Mouse (Mus musculus): ENCODE data around the gene Acap1. TPM values are rescaled to one million over a fixed set of nuclear protein-coding genes. Genes with fewer than 3 reads are reported as not detected.
A peak's percentile ranks its signal among the peaks of the same experiment; 100 is the strongest.

Acap1 gene
- polyA plus RNA-seq, 1 experiment from 2014 or later: 0.33 TPM

GRCm38 (mm10) chr11:69837604-69837951 lies 57.8 kb downstream of the Acap1 start, which contains the start of gene Nlgn2:
Gene Nlgn2, minus strand, starts transcription at chr11:69837784.
- ATAC-seq (replicated peaks; ENCODE audit: low FRiP score, low read depth) (peak; percentile 56; the same call in 1 of the 2 replicates), DNase-seq (ENCODE audit: low spot score) (no peak)
- H3K9ac ChIP-seq (ENCODE audit: low read depth, low read length): peak within 1 kb of the TSS; percentile 75
- peak within 1 kb of the TSS; percentile 93 for H3K27ac ChIP-seq
- H3K27me3 ChIP-seq (ENCODE audit: insufficient read depth, low read length): no peaks in the 10 kb centered on the region
- peak within 1 kb of the TSS; percentile 97 for H3K4me2 ChIP-seq (ENCODE audit: low read length)
- H3K9me3 ChIP-seq (replicated peaks; ENCODE audit: low read length): no peaks in the 10 kb centered on the region
- peak within 1 kb of the TSS; percentile 59 for H3K4me3 ChIP-seq (replicated peaks; ENCODE audit: low read depth, low read length)
- no peaks in the 10 kb centered on the region for H3K36me3 ChIP-seq (ENCODE audit: insufficient read depth, low read length)
- TF ChIP-seq CTCF (IDR thresholded peaks at IDR 0.05; ENCODE audit: low read depth): peak; percentile 25; the same call in 1 of the 2 replicates
- H3K4me1 ChIP-seq (replicated peaks; ENCODE audit: insufficient read depth, low read length): peaks cover 27% of the 10 kb centered on the region
- under 1% methylated on average over 32 of the region's 32 CpGs for WGBS

- peak overlapping the region; percentile 59 for H3K4me3 ChIP-seq (replicated peaks; ENCODE audit: low read depth, low read length)
- no peaks in the 10 kb centered on the region for H3K27me3 ChIP-seq (ENCODE audit: insufficient read depth, low read length)
- peak overlapping the region; percentile 97 for H3K4me2 ChIP-seq (ENCODE audit: low read length)
- peak; percentile 50 for DNase-seq (ENCODE audit: low spot score)
- no peak for TF ChIP-seq CTCF (IDR thresholded peaks at IDR 0.05; ENCODE audit: low read depth)
- peaks cover 27% of the 10 kb centered on the region for H3K4me1 ChIP-seq (replicated peaks; ENCODE audit: insufficient read depth, low read length)
- H3K9me3 ChIP-seq (replicated peaks; ENCODE audit: low read length): no peaks in the 10 kb centered on the region
- WGBS: under 1% methylated on average over 49 of the region's 52 CpGs
- no peaks in the 10 kb centered on the region for H3K36me3 ChIP-seq (ENCODE audit: insufficient read depth, low read length)
- no peak for ATAC-seq (replicated peaks; ENCODE audit: low FRiP score, low read depth)
- peak overlapping the region; percentile 75 for H3K9ac ChIP-seq (ENCODE audit: low read depth, low read length)
- peak overlapping the region; percentile 93 for H3K27ac ChIP-seq
These were observed 58.4 kb downstream of the Acap1 start for GRCm38 (mm10) chr11:69836703-69837576.

GRCm38 (mm10) chr11:69835966-69836335 lies 59.4 kb downstream of the Acap1 start:
- H3K4me1 ChIP-seq (replicated peaks; ENCODE audit: insufficient read depth, low read length): peaks cover 27% of the 10 kb centered on the region
- no peaks in the 10 kb centered on the region for H3K9me3 ChIP-seq (replicated peaks; ENCODE audit: low read length)
- H3K36me3 ChIP-seq (ENCODE audit: insufficient read depth, low read length): no peaks in the 10 kb centered on the region
- ATAC-seq (replicated peaks; ENCODE audit: low FRiP score, low read depth) (no peak), DNase-seq (ENCODE audit: low spot score) (no peak)
- H3K4me2 ChIP-seq (ENCODE audit: low read length): peak overlapping the region; percentile 97
- peak overlapping the region; percentile 59; the same call in 1 of the 2 replicates for H3K4me3 ChIP-seq (replicated peaks; ENCODE audit: low read depth, low read length)
- no peak overlapping the region for H3K9ac ChIP-seq (ENCODE audit: low read depth, low read length)
- 18% methylated on average over 4 of the region's 4 CpGs for WGBS
- H3K27ac ChIP-seq: no peak overlapping the region
- no peaks in the 10 kb centered on the region for H3K27me3 ChIP-seq (ENCODE audit: insufficient read depth, low read length)
- no peak for TF ChIP-seq CTCF (IDR thresholded peaks at IDR 0.05; ENCODE audit: low read depth)

- peak overlapping the region; percentile 97; the same call in 1 of the 2 replicates for H3K4me2 ChIP-seq (ENCODE audit: low read length)
- H3K9ac ChIP-seq (ENCODE audit: low read depth, low read length): no peak overlapping the region
- no peaks in the 10 kb centered on the region for H3K27me3 ChIP-seq (ENCODE audit: insufficient read depth, low read length)
- 23% methylated on average over 9 of the region's 9 CpGs for WGBS
- H3K27ac ChIP-seq: no peak overlapping the region
- no peaks in the 10 kb centered on the region for H3K36me3 ChIP-seq (ENCODE audit: insufficient read depth, low read length)
- ATAC-seq (replicated peaks; ENCODE audit: low FRiP score, low read depth): no peak
- peaks cover 27% of the 10 kb centered on the region for H3K4me1 ChIP-seq (replicated peaks; ENCODE audit: insufficient read depth, low read length)
- DNase-seq (ENCODE audit: low spot score): no peak
- no peaks in the 10 kb centered on the region for H3K9me3 ChIP-seq (replicated peaks; ENCODE audit: low read length)
- H3K4me3 ChIP-seq (replicated peaks; ENCODE audit: low read depth, low read length): no peak overlapping the region
- no peak for TF ChIP-seq CTCF (IDR thresholded peaks at IDR 0.05; ENCODE audit: low read depth)
These were observed 59.9 kb downstream of the Acap1 start for GRCm38 (mm10) chr11:69835326-69835965.

GRCm38 (mm10) chr11:69834001-69834549 lies 61.3 kb downstream of the Acap1 start:
- Histone ChIP-seq H3K4me1 (replicated peaks; ENCODE audit: insufficient read depth, low read length) (peaks cover 23% of the 10 kb centered on the region), H3K27me3 (ENCODE audit: insufficient read depth, low read length) (no peaks in the 10 kb centered on the region), H3K36me3 (ENCODE audit: insufficient read depth, low read length) (no peaks in the 10 kb centered on the region), H3K9me3 (replicated peaks; ENCODE audit: low read length) (no peaks in the 10 kb centered on the region), H3K4me3 (replicated peaks; ENCODE audit: low read depth, low read length) (peak overlapping the region; percentile 42), H3K4me2 (ENCODE audit: low read length) (peak overlapping the region; percentile 92), H3K27ac (no peak overlapping the region), H3K9ac (ENCODE audit: low read depth, low read length) (peak overlapping the region; percentile 74)
- 8% methylated on average over 44 of the region's 48 CpGs for WGBS
- no peak for ATAC-seq (replicated peaks; ENCODE audit: low FRiP score, low read depth)
- DNase-seq (ENCODE audit: low spot score): peak; percentile 47
- TF ChIP-seq CTCF (IDR thresholded peaks at IDR 0.05; ENCODE audit: low read depth): 0 out of 2 replicates have a peak, but pooled peaks have one; percentile 4

GRCm38 (mm10) chr11:69833554-69833953 lies 61.8 kb downstream of the Acap1 start:
- no peak for TF ChIP-seq CTCF (IDR thresholded peaks at IDR 0.05; ENCODE audit: low read depth)
- Histone ChIP-seq H3K9ac (ENCODE audit: low read depth, low read length) (peak overlapping the region; percentile 74; the same call in 1 of the 2 replicates), H3K27ac (no peak overlapping the region), H3K36me3 (ENCODE audit: insufficient read depth, low read length) (no peaks in the 10 kb centered on the region), H3K27me3 (ENCODE audit: insufficient read depth, low read length) (no peaks in the 10 kb centered on the region), H3K4me1 (replicated peaks; ENCODE audit: insufficient read depth, low read length) (peaks cover 22% of the 10 kb centered on the region), H3K4me2 (ENCODE audit: low read length) (peak overlapping the region; percentile 92), H3K4me3 (replicated peaks; ENCODE audit: low read depth, low read length) (peak overlapping the region; percentile 42), H3K9me3 (replicated peaks; ENCODE audit: low read length) (no peaks in the 10 kb centered on the region)
- ATAC-seq (replicated peaks; ENCODE audit: low FRiP score, low read depth) (no peak), DNase-seq (ENCODE audit: low spot score) (no peak)
- 68% methylated on average over 8 of the region's 8 CpGs for WGBS

Small RNA genes lying within 50 kb of the gene (microRNA-seq; reads per million reads assigned to microRNA genes)
- not detected for gene Mir6924

Other genes starting within 250 kb of the Acap1 start
- 0.28 and 0.32 TPM in 2 replicates for gene Sox15, start 240.2 kb downstream of the Acap1 start, polyA plus RNA-seq (2015; fragmentation: Nextera tagmentation; extraction: Ambion mirVana)
- gene Mpdu1, start 232.9 kb downstream of the Acap1 start, polyA plus RNA-seq (2015; fragmentation: Nextera tagmentation; extraction: Ambion mirVana): 82.6 and 85.7 TPM in 2 replicates
- gene Cd68, start 229.4 kb downstream of the Acap1 start, polyA plus RNA-seq (2015; fragmentation: Nextera tagmentation; extraction: Ambion mirVana): 10.4 and 12.8 TPM in 2 replicates
- gene Eif4a1, start 223.1 kb downstream of the Acap1 start, polyA plus RNA-seq (2015; fragmentation: Nextera tagmentation; extraction: Ambion mirVana): 468 and 493 TPM in 2 replicates
- gene Senp3, start 213.5 kb downstream of the Acap1 start, polyA plus RNA-seq (2015; fragmentation: Nextera tagmentation; extraction: Ambion mirVana): 52.2 and 59.4 TPM in 2 replicates
- gene Tnfsf13, start 209.8 kb downstream of the Acap1 start, polyA plus RNA-seq (2015; fragmentation: Nextera tagmentation; extraction: Ambion mirVana): 0.43 and 0.89 TPM in 2 replicates
- gene Tnfsf12, start 199.7 kb downstream of the Acap1 start, polyA plus RNA-seq (2015; fragmentation: Nextera tagmentation; extraction: Ambion mirVana): 14.1 and 15.8 TPM in 2 replicates
- gene Tnfsfm13, start 199.4 kb downstream of the Acap1 start, polyA plus RNA-seq (2015; fragmentation: Nextera tagmentation; extraction: Ambion mirVana): 8.0 and 8.4 TPM in 2 replicates
- 19.0 and 21.0 TPM in 2 replicates for gene Polr2a, start 136.9 kb downstream of the Acap1 start, polyA plus RNA-seq (2015; fragmentation: Nextera tagmentation; extraction: Ambion mirVana)
- 0.17 TPM in 1 of 2 replicates, not detected in the other for gene Slc35g3, start 133.6 kb downstream of the Acap1 start, polyA plus RNA-seq (2015; fragmentation: Nextera tagmentation; extraction: Ambion mirVana)
- gene Zbtb4, start 129.6 kb downstream of the Acap1 start, polyA plus RNA-seq (2015; fragmentation: Nextera tagmentation; extraction: Ambion mirVana): 2.7 and 3.3 TPM in 2 replicates
- gene Chrnb1, start 99.6 kb downstream of the Acap1 start, polyA plus RNA-seq (2015; fragmentation: Nextera tagmentation; extraction: Ambion mirVana): 12.0 and 12.1 TPM in 2 replicates
- 0.63 and 0.98 TPM in 2 replicates for gene Fgf11, start 93.7 kb downstream of the Acap1 start, polyA plus RNA-seq (2015; fragmentation: Nextera tagmentation; extraction: Ambion mirVana)
- gene Tmem102, start 89.9 kb downstream of the Acap1 start, polyA plus RNA-seq (2015; fragmentation: Nextera tagmentation; extraction: Ambion mirVana): 22.9 and 23.0 TPM in 2 replicates
- gene Gm39566, start 80.2 kb downstream of the Acap1 start, polyA plus RNA-seq (2015; fragmentation: Nextera tagmentation; extraction: Ambion mirVana): not detected in 2 replicates
- gene Spem2, start 77.1 kb downstream of the Acap1 start, polyA plus RNA-seq (2015; fragmentation: Nextera tagmentation; extraction: Ambion mirVana): not detected in 2 replicates
- gene Spem1, start 73.4 kb downstream of the Acap1 start, polyA plus RNA-seq (2015; fragmentation: Nextera tagmentation; extraction: Ambion mirVana): not detected in 2 replicates
- gene Nlgn2, start 57.8 kb downstream of the Acap1 start, polyA plus RNA-seq (2015; fragmentation: Nextera tagmentation; extraction: Ambion mirVana): 4.1 and 4.7 TPM in 2 replicates
- gene Tmem256, start 57.0 kb downstream of the Acap1 start, polyA plus RNA-seq (2015; fragmentation: Nextera tagmentation; extraction: Ambion mirVana): 485 and 528 TPM in 2 replicates
- gene Plscr3, start 49.2 kb downstream of the Acap1 start, polyA plus RNA-seq (2015; fragmentation: Nextera tagmentation; extraction: Ambion mirVana): 96.4 and 102 TPM in 2 replicates
- 6.3 and 7.0 TPM in 2 replicates for gene Tnk1, start 36.8 kb downstream of the Acap1 start, polyA plus RNA-seq (2015; fragmentation: Nextera tagmentation; extraction: Ambion mirVana)
- not detected in 2 replicates for gene Tmem95, start 17.5 kb downstream of the Acap1 start, polyA plus RNA-seq (2015; fragmentation: Nextera tagmentation; extraction: Ambion mirVana)
- 7.7 and 7.8 TPM in 2 replicates for gene Kctd11, start 14.1 kb downstream of the Acap1 start, polyA plus RNA-seq (2015; fragmentation: Nextera tagmentation; extraction: Ambion mirVana)
- 12.5 and 13.0 TPM in 2 replicates for gene 2810408A11Rik, start 5.4 kb upstream of the Acap1 start, polyA plus RNA-seq (2015; fragmentation: Nextera tagmentation; extraction: Ambion mirVana)
- 9.7 and 12.7 TPM in 2 replicates for gene Neurl4, start 5.5 kb upstream of the Acap1 start, polyA plus RNA-seq (2015; fragmentation: Nextera tagmentation; extraction: Ambion mirVana)
- gene Gps2, start 18.3 kb upstream of the Acap1 start, polyA plus RNA-seq (2015; fragmentation: Nextera tagmentation; extraction: Ambion mirVana): 63.0 and 65.0 TPM in 2 replicates
- gene Eif5a, start 26.4 kb upstream of the Acap1 start, polyA plus RNA-seq (2015; fragmentation: Nextera tagmentation; extraction: Ambion mirVana): 1,371 and 1,476 TPM in 2 replicates
- 6.8 and 7.5 TPM in 2 replicates for gene Ybx2, start 40.3 kb upstream of the Acap1 start, polyA plus RNA-seq (2015; fragmentation: Nextera tagmentation; extraction: Ambion mirVana)
- 21.4 and 23.1 TPM in 2 replicates for gene Slc2a4, start 52.6 kb upstream of the Acap1 start, polyA plus RNA-seq (2015; fragmentation: Nextera tagmentation; extraction: Ambion mirVana)
- gene Cldn7, start 69.2 kb upstream of the Acap1 start, polyA plus RNA-seq (2015; fragmentation: Nextera tagmentation; extraction: Ambion mirVana): 238 and 246 TPM in 2 replicates
- gene Ctdnep1, start 85.6 kb upstream of the Acap1 start, polyA plus RNA-seq (2015; fragmentation: Nextera tagmentation; extraction: Ambion mirVana): 28.3 and 29.1 TPM in 2 replicates
- 97.3 and 97.9 TPM in 2 replicates for gene Elp5, start 87.0 kb upstream of the Acap1 start, polyA plus RNA-seq (2015; fragmentation: Nextera tagmentation; extraction: Ambion mirVana)
- 626 TPM in 2 replicates for gene Gabarap, start 95.6 kb upstream of the Acap1 start, polyA plus RNA-seq (2015; fragmentation: Nextera tagmentation; extraction: Ambion mirVana)
- gene Phf23, start 100.2 kb upstream of the Acap1 start, polyA plus RNA-seq (2015; fragmentation: Nextera tagmentation; extraction: Ambion mirVana): 61.9 and 62.6 TPM in 2 replicates
- gene Dvl2, start 105.1 kb upstream of the Acap1 start, polyA plus RNA-seq (2015; fragmentation: Nextera tagmentation; extraction: Ambion mirVana): 25.8 and 27.1 TPM in 2 replicates
- gene Acadvl, start 119.9 kb upstream of the Acap1 start, polyA plus RNA-seq (2015; fragmentation: Nextera tagmentation; extraction: Ambion mirVana): 178 and 197 TPM in 2 replicates
- gene Dlg4, start 121.4 kb upstream of the Acap1 start, polyA plus RNA-seq (2015; fragmentation: Nextera tagmentation; extraction: Ambion mirVana): 4.3 and 6.5 TPM in 2 replicates
- 2.5 and 2.9 TPM in 2 replicates for gene Asgr1, start 158.5 kb upstream of the Acap1 start, polyA plus RNA-seq (2015; fragmentation: Nextera tagmentation; extraction: Ambion mirVana)
- gene Asgr2, start 197.1 kb upstream of the Acap1 start, polyA plus RNA-seq (2015; fragmentation: Nextera tagmentation; extraction: Ambion mirVana): 0.14 TPM in 1 of 2 replicates, not detected in the other
- gene Mgl2, start 234.8 kb upstream of the Acap1 start, polyA plus RNA-seq (2015; fragmentation: Nextera tagmentation; extraction: Ambion mirVana): 0.37 and 0.47 TPM in 2 replicates